Mouse (Mus musculus): ENCODE data around the gene Ap4e1. TPM values are rescaled to one million over a fixed set of nuclear protein-coding genes. Genes with fewer than 3 reads are reported as not detected.
"Not testable (repeated sequence)": the region's sequence is repeated elsewhere in the genome, so short reads cannot be mapped to it uniquely, and the experiment has no call there.

The Ap4e1 gene
- polyA plus RNA-seq, 1 experiment from 2014 or later, result 1.9 TPM

- H3K4me3 ChIP-seq (ENCODE audit: low read depth, low read length), result peak overlapping the region; percentile 74
- H3K27me3 ChIP-seq (ENCODE audit: insufficient read depth, low read length), result no peaks in the 10 kb centered on the region
- DNase-seq (no peak), ATAC-seq (peak; percentile 24; the same call in 1 of the 2 replicates)
- peak overlapping the region; percentile 79 for H3K9ac ChIP-seq (replicated peaks)
- 0 out of 2 replicates have a peak overlapping the region, but pooled peaks have one; percentile 34 for H3K27ac ChIP-seq (ENCODE audit: low read depth)
- 17% methylated on average over 11 of the region's 11 CpGs for WGBS (ENCODE audit: insufficient replicate concordance)
- peak overlapping the region; percentile 79 for H3K4me2 ChIP-seq (ENCODE audit: low read depth, low read length)
- no peak for TF ChIP-seq CTCF (IDR thresholded peaks at IDR 0.05; ENCODE audit: low read depth)
- no peak for TF ChIP-seq EP300 (IDR thresholded peaks at IDR 0.05; ENCODE audit: low read depth)
- H3K4me1 ChIP-seq (ENCODE audit: insufficient read depth), result peaks cover 8% of the 10 kb centered on the region; the same call in 1 of the 2 replicates
- H3K9me3 ChIP-seq (ENCODE audit: low read length), result no peaks in the 10 kb centered on the region
- peaks cover 6% of the 10 kb centered on the region; the same call in 1 of the 2 replicates for H3K36me3 ChIP-seq (replicated peaks; ENCODE audit: insufficient read depth, low read length)
Observed at GRCm38 (mm10) chr2:127069781-127070434, 61.4 kb downstream of the Ap4e1 start.

GRCm38 (mm10) chr2:127070435-127070841 lies 61.9 kb downstream of the Ap4e1 start, which contains the start of gene Blvra:
Gene Blvra, plus strand, starts transcription at chr2:127070665.
- peaks cover 6% of the 10 kb centered on the region; the same call in 1 of the 2 replicates for H3K36me3 ChIP-seq (replicated peaks; ENCODE audit: insufficient read depth, low read length)
- H3K27ac ChIP-seq (ENCODE audit: low read depth), result peak within 1 kb of the TSS; percentile 52
- TF ChIP-seq CTCF (IDR thresholded peaks at IDR 0.05; ENCODE audit: low read depth), result 0 out of 2 replicates have a peak, but pooled peaks have one; percentile 8
- no peak for TF ChIP-seq EP300 (IDR thresholded peaks at IDR 0.05; ENCODE audit: low read depth)
- DNase-seq (peak; percentile 90), ATAC-seq (peak; percentile 100)
- peak within 1 kb of the TSS; percentile 79 for H3K4me2 ChIP-seq (ENCODE audit: low read depth, low read length)
- WGBS (ENCODE audit: insufficient replicate concordance), result under 1% methylated on average over 29 of the region's 32 CpGs
- H3K4me1 ChIP-seq (ENCODE audit: insufficient read depth), result peaks cover 8% of the 10 kb centered on the region; the same call in 1 of the 2 replicates
- peak within 1 kb of the TSS; percentile 79 for H3K9ac ChIP-seq (replicated peaks)
- no peaks in the 10 kb centered on the region for H3K27me3 ChIP-seq (ENCODE audit: insufficient read depth, low read length)
- peak within 1 kb of the TSS; percentile 74 for H3K4me3 ChIP-seq (ENCODE audit: low read depth, low read length)
- no peaks in the 10 kb centered on the region for H3K9me3 ChIP-seq (ENCODE audit: low read length)

DNA sequence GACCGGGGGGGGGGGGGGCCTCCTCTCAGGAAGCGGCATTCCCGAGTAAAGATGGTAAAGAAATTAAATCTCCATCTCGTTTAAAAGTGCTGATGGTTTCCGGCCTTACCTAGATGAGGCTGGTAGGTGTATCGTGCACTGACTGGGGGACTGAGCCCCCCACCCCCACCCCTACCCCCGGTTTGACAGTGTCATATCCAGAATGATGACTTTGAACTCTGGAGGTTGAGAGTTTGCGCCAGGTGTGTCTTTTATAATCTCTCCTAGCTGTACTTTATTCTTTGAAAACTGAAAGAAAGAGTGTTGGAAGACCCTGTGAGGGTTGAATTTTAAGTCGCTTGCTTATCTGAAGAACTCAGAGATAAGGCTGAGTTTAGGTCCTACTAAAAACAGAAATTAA lies 62.4 kb downstream of the Ap4e1 start:
- DNase-seq (no peak), ATAC-seq (no peak)
- Histone ChIP-seq H3K27ac (ENCODE audit: low read depth) (peak overlapping the region; percentile 52), H3K9ac (replicated peaks) (peak overlapping the region; percentile 79), H3K36me3 (replicated peaks; ENCODE audit: insufficient read depth, low read length) (peaks cover 6% of the 10 kb centered on the region; the same call in 1 of the 2 replicates), H3K4me3 (ENCODE audit: low read depth, low read length) (peak overlapping the region; percentile 74), H3K4me2 (ENCODE audit: low read depth, low read length) (peak overlapping the region; percentile 79), H3K9me3 (ENCODE audit: low read length) (no peaks in the 10 kb centered on the region), H3K4me1 (ENCODE audit: insufficient read depth) (peaks cover 8% of the 10 kb centered on the region; the same call in 1 of the 2 replicates), H3K27me3 (ENCODE audit: insufficient read depth, low read length) (no peaks in the 10 kb centered on the region)
- WGBS (ENCODE audit: insufficient replicate concordance), result 6% methylated on average over 9 of the region's 9 CpGs
- TF ChIP-seq EP300 (IDR thresholded peaks at IDR 0.05; ENCODE audit: low read depth) (no peak), CTCF (IDR thresholded peaks at IDR 0.05; ENCODE audit: low read depth) (no peak)

DNA sequence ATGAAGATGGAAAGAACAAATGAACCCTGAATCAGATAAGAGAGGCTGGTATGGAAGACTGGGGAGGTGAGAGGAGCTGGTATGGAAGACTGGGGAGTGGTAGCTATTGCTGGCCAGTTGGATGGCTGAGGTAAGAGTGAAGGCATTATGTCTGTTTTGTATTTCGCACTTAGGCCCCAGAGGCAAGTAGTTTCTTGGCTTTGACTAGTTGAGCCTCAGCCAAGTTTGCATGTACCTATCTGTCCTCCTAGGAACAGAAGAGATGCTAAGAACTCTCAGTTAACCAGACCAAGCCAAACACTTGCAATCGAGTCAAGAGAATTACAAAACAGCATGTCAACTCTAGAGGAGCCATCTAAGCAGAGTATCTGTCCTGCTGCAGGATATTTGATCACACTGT lies 65.6 kb downstream of the Ap4e1 start:
- H3K4me1 ChIP-seq (ENCODE audit: insufficient read depth), result peaks cover 8% of the 10 kb centered on the region; the same call in 1 of the 2 replicates
- TF ChIP-seq CTCF (IDR thresholded peaks at IDR 0.05; ENCODE audit: low read depth), result no peak
- no peak for TF ChIP-seq EP300 (IDR thresholded peaks at IDR 0.05; ENCODE audit: low read depth)
- no peaks in the 10 kb centered on the region for H3K27me3 ChIP-seq (ENCODE audit: insufficient read depth, low read length)
- H3K4me2 ChIP-seq (ENCODE audit: low read depth, low read length), result no peak overlapping the region
- no peaks in the 10 kb centered on the region for H3K9me3 ChIP-seq (ENCODE audit: low read length)
- 93% methylated on average over 2 of the region's 2 CpGs for WGBS (ENCODE audit: insufficient replicate concordance)
- H3K9ac ChIP-seq (replicated peaks), result no peak overlapping the region
- DNase-seq, result no peak
- H3K36me3 ChIP-seq (replicated peaks; ENCODE audit: insufficient read depth, low read length), result no peaks in the 10 kb centered on the region
- no peak for ATAC-seq
- no peak overlapping the region for H3K27ac ChIP-seq (ENCODE audit: low read depth)
- H3K4me3 ChIP-seq (ENCODE audit: low read depth, low read length), result no peak overlapping the region

- no peak overlapping the region for H3K9ac ChIP-seq (replicated peaks)
- no peaks in the 10 kb centered on the region for H3K27me3 ChIP-seq (ENCODE audit: insufficient read depth, low read length)
- no peak for ATAC-seq
- H3K36me3 ChIP-seq (replicated peaks; ENCODE audit: insufficient read depth, low read length), result no peaks in the 10 kb centered on the region
- DNase-seq, result no peak
- no peak overlapping the region for H3K4me2 ChIP-seq (ENCODE audit: low read depth, low read length)
- TF ChIP-seq CTCF (IDR thresholded peaks at IDR 0.05; ENCODE audit: low read depth) (no peak), EP300 (IDR thresholded peaks at IDR 0.05; ENCODE audit: low read depth) (no peak)
- 77% methylated on average over 9 of the region's 9 CpGs for WGBS (ENCODE audit: insufficient replicate concordance)
- H3K27ac ChIP-seq (ENCODE audit: low read depth), result no peak overlapping the region
- H3K4me1 ChIP-seq (ENCODE audit: insufficient read depth), result peaks cover 17% of the 10 kb centered on the region
- H3K4me3 ChIP-seq (ENCODE audit: low read depth, low read length), result no peak overlapping the region
- no peaks in the 10 kb centered on the region for H3K9me3 ChIP-seq (ENCODE audit: low read length)
Observed at GRCm38 (mm10) chr2:127077611-127078010, 69.1 kb downstream of the Ap4e1 start.

DNA sequence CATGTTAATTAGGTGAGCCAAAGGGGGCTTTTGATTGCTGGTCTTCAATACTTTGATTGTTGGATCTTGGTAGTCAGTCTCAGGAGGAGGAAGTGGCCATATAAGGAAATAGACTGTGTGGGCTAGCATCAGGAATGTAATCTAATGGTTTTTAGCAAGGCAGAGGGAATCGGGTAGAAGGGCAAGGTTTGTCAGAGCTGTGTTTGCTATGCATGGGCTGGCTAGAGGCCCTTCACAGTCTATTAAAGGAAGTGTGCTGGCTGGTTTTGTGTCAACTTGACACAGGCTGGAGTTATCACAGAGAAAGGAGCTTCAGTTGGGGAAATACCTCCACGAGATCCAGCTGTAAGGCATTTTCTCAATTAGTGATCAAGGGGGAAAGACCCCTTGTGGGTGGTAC lies 70.5 kb downstream of the Ap4e1 start:
- 55% methylated on average over 2 of the region's 2 CpGs for WGBS (ENCODE audit: insufficient replicate concordance)
- peaks cover 17% of the 10 kb centered on the region for H3K4me1 ChIP-seq (ENCODE audit: insufficient read depth)
- not testable (repeated sequence) for H3K9me3 ChIP-seq (ENCODE audit: low read length); H3K27me3 ChIP-seq (ENCODE audit: insufficient read depth, low read length); H3K4me2 ChIP-seq (ENCODE audit: low read depth, low read length); H3K36me3 ChIP-seq (replicated peaks; ENCODE audit: insufficient read depth, low read length); H3K27ac ChIP-seq (ENCODE audit: low read depth); H3K9ac ChIP-seq (replicated peaks); H3K4me3 ChIP-seq (ENCODE audit: low read depth, low read length); ATAC-seq; DNase-seq
